8 mouse cellular contexts compared by ENCODE assay signal in genomic region chr9:22155614-22156013, GRCm38 (mm10). TPM values are rescaled to one million over a fixed set of nuclear protein-coding genes. Genes with fewer than 3 reads are reported as not detected.
DNase-seq lines count a peak whose midpoint lies in the region; ATAC-seq and TF ChIP-seq lines count a peak whose summit lies in the region.

No protein-coding gene starts in this region.

- ATAC-seq in granulocyte monocyte progenitor cell, adult 5-6 weeks (replicated peaks; ENCODE audit: poor library complexity, severe bottlenecking), result peak; percentile 53
- ATAC-seq in intestine, postnatal 0 days, result peak; percentile 26; the same call in 1 of the 2 replicates
- ATAC-seq in limb, embryonic 12.5 days (ENCODE audit: insufficient number of reproducible peaks, insufficient read depth, low FRiP score, low TSS enrichment, low read depth), result peak; percentile 54; the same call in 1 of the 2 replicates
- no peak for ATAC-seq in midbrain, embryonic 14.5 days (ENCODE audit: low FRiP score, low TSS enrichment)

- peak; percentile 87 for TF ChIP-seq CTCF in intestine, postnatal 0 days (IDR thresholded peaks at IDR 0.05; ENCODE audit: low read depth)

- no peak overlapping the region for H3K4me3 ChIP-seq in intestine, postnatal 0 days (ENCODE audit: low read depth, low read length)
- 0 out of 2 replicates have a peak overlapping the region, but pooled peaks have one; percentile 13 for H3K4me3 ChIP-seq in limb, embryonic 12.5 days (replicated peaks)
- H3K4me3 ChIP-seq in midbrain, embryonic 14.5 days (replicated peaks; ENCODE audit: low read depth, low read length), result no peak overlapping the region

- H3K9me3 ChIP-seq in intestine, postnatal 0 days (ENCODE audit: control insufficient read depth), result no peaks in the 10 kb centered on the region
- H3K9me3 ChIP-seq in limb, embryonic 12.5 days, result no peaks in the 10 kb centered on the region
- no peaks in the 10 kb centered on the region for H3K9me3 ChIP-seq in midbrain, embryonic 14.5 days (ENCODE audit: control insufficient read depth, low read length)

- DNase-seq in heart, adult 11 months, result peak; percentile 91
- no peak for DNase-seq in heart, postnatal 25 days (ENCODE audit: low spot score)
- peak; percentile 70 to 83 for DNase-seq in cerebellum, postnatal 25 days
- DNase-seq in midbrain, embryonic 14.5 days, result peak; percentile 86
- DNase-seq in spleen, postnatal 10 days (ENCODE audit: low spot score in 2 of 2), result peak; percentile 71 to 88

- intact Hi-C loops in heart, postnatal 25 days (cut with DNase I), result loop anchor here (5.0 kb wide), 2 partner anchors 72 to 257 kb away; partner anchors contain the start of genes 9530077C05Rik and Zfp809

- H3K36me3 ChIP-seq in intestine, postnatal 0 days (ENCODE audit: control insufficient read depth, insufficient read depth), result peaks cover 8% of the 10 kb centered on the region; the same call in 1 of the 2 replicates
- peaks cover 11% of the 10 kb centered on the region; the same call in 1 of the 2 replicates for H3K36me3 ChIP-seq in limb, embryonic 12.5 days
- no peaks in the 10 kb centered on the region for H3K36me3 ChIP-seq in midbrain, embryonic 14.5 days (ENCODE audit: control insufficient read depth, insufficient read depth, low read length)

- H3K27me3 ChIP-seq in intestine, postnatal 0 days (replicated peaks; ENCODE audit: control insufficient read depth, insufficient read depth, low read length), result no peaks in the 10 kb centered on the region
- H3K27me3 ChIP-seq in limb, embryonic 12.5 days, result peaks cover 7% of the 10 kb centered on the region
- H3K27me3 ChIP-seq in midbrain, embryonic 14.5 days (ENCODE audit: control insufficient read depth, insufficient read depth, low read length), result no peaks in the 10 kb centered on the region

- no peak overlapping the region for H3K27ac ChIP-seq in intestine, postnatal 0 days (ENCODE audit: low read depth, low read length)
- H3K27ac ChIP-seq in limb, embryonic 12.5 days, result no peak overlapping the region
- no peak overlapping the region for H3K27ac ChIP-seq in midbrain, embryonic 14.5 days (replicated peaks; ENCODE audit: low read depth, low read length)

- no peaks in the 10 kb centered on the region; the same call in 1 of the 2 replicates for H3K4me1 ChIP-seq in intestine, postnatal 0 days (replicated peaks; ENCODE audit: control insufficient read depth, insufficient read depth, low read length)
- peaks cover 13% of the 10 kb centered on the region for H3K4me1 ChIP-seq in limb, embryonic 12.5 days (replicated peaks)
- H3K4me1 ChIP-seq in midbrain, embryonic 14.5 days (ENCODE audit: control insufficient read depth, insufficient read depth, low read length), result peaks cover 8% of the 10 kb centered on the region

- WGBS in intestine, postnatal 0 days, result 21% methylated on average over 10 of the region's 10 CpGs
- 24% methylated on average over 10 of the region's 10 CpGs for WGBS in limb, embryonic 12.5 days
- 25% methylated on average over 10 of the region's 10 CpGs for WGBS in midbrain, embryonic 14.5 days

- peak overlapping the region; percentile 47 for H3K4me2 ChIP-seq in intestine, postnatal 0 days (replicated peaks; ENCODE audit: low read depth)
- peak overlapping the region; percentile 72 for H3K4me2 ChIP-seq in limb, embryonic 12.5 days
- no peak overlapping the region for H3K4me2 ChIP-seq in midbrain, embryonic 14.5 days (ENCODE audit: low read length)

- no peak overlapping the region for H3K9ac ChIP-seq in intestine, postnatal 0 days (ENCODE audit: low read depth, low read length)
- no peak overlapping the region for H3K9ac ChIP-seq in limb, embryonic 12.5 days (replicated peaks)
- no peak overlapping the region for H3K9ac ChIP-seq in midbrain, embryonic 14.5 days (replicated peaks; ENCODE audit: low read length)

RNA-seq across cellular contexts. Expression of gene Pigyl, which starts 1.0 kb away (rescaled TPM):
- 10 to 100 TPM; 50.3 to 52.6 TPM for total RNA-seq in heart, postnatal 25 days (2021)
- 17.3 and 28.7 TPM in 2 replicates for total RNA-seq in granulocyte monocyte progenitor cell, adult 5-6 weeks (2014; fragmentation: Nextera tagmentation)
- 26.6 and 29.3 TPM in 2 replicates for total RNA-seq in granulocyte monocyte progenitor cell, adult 5-6 weeks (2017)
- polyA plus RNA-seq in intestine, postnatal 0 days (2015; fragmentation: Nextera tagmentation; extraction: Ambion mirVana), result 121 and 123 TPM in 2 replicates
- polyA plus RNA-seq in limb, embryonic 12.5 days (2016; fragmentation: Nextera tagmentation; extraction: Ambion mirVana), result 64.7 and 66.7 TPM in 2 replicates
- polyA plus RNA-seq in midbrain, embryonic 14.5 days (2014; fragmentation: Nextera tagmentation; extraction: Ambion mirVana), result 94.1 and 96.4 TPM in 2 replicates

RNA-seq across cellular contexts. Expression of gene Acp5, which starts 20.1 kb away (rescaled TPM):
- 1 to 10 TPM; 1.6 to 3.5 TPM for total RNA-seq in heart, postnatal 25 days (2021)
- total RNA-seq in granulocyte monocyte progenitor cell, adult 5-6 weeks (2014; fragmentation: Nextera tagmentation), result 3.9 and 4.7 TPM in 2 replicates
- 1.6 and 4.6 TPM in 2 replicates for total RNA-seq in granulocyte monocyte progenitor cell, adult 5-6 weeks (2017)
- polyA plus RNA-seq in intestine, postnatal 0 days (2015; fragmentation: Nextera tagmentation; extraction: Ambion mirVana), result 175 and 178 TPM in 2 replicates
- polyA plus RNA-seq in limb, embryonic 12.5 days (2016; fragmentation: Nextera tagmentation; extraction: Ambion mirVana), result 7.7 and 9.9 TPM in 2 replicates
- polyA plus RNA-seq in midbrain, embryonic 14.5 days (2014; fragmentation: Nextera tagmentation; extraction: Ambion mirVana), result 0.79 TPM in 1 of 2 replicates, not detected in the other

RNA-seq across cellular contexts. Expression of gene Zfp872, which starts 32.3 kb away (rescaled TPM):
- under 1 TPM; 0.16 to 0.31 TPM for total RNA-seq in heart, postnatal 25 days (2021)
- not detected in 2 replicates for total RNA-seq in granulocyte monocyte progenitor cell, adult 5-6 weeks (2014; fragmentation: Nextera tagmentation)
- not detected in 2 replicates for total RNA-seq in granulocyte monocyte progenitor cell, adult 5-6 weeks (2017)
- polyA plus RNA-seq in intestine, postnatal 0 days (2015; fragmentation: Nextera tagmentation; extraction: Ambion mirVana), result 0.27 and 0.38 TPM in 2 replicates
- 0.09 and 0.16 TPM in 2 replicates for polyA plus RNA-seq in limb, embryonic 12.5 days (2016; fragmentation: Nextera tagmentation; extraction: Ambion mirVana)
- 0.07 and 0.55 TPM in 2 replicates for polyA plus RNA-seq in midbrain, embryonic 14.5 days (2014; fragmentation: Nextera tagmentation; extraction: Ambion mirVana)

RNA-seq across cellular contexts. Expression of gene Elof1, which starts 38.6 kb away (rescaled TPM):
- total RNA-seq in heart, postnatal 25 days (2021), result 10 to 100 TPM; 36.8 to 39.8 TPM
- 93.9 and 132 TPM in 2 replicates for total RNA-seq in granulocyte monocyte progenitor cell, adult 5-6 weeks (2014; fragmentation: Nextera tagmentation)
- total RNA-seq in granulocyte monocyte progenitor cell, adult 5-6 weeks (2017), result 47.3 and 56.3 TPM in 2 replicates
- polyA plus RNA-seq in intestine, postnatal 0 days (2015; fragmentation: Nextera tagmentation; extraction: Ambion mirVana), result 93.7 and 99.4 TPM in 2 replicates
- 192 and 199 TPM in 2 replicates for polyA plus RNA-seq in limb, embryonic 12.5 days (2016; fragmentation: Nextera tagmentation; extraction: Ambion mirVana)
- 182 and 196 TPM in 2 replicates for polyA plus RNA-seq in midbrain, embryonic 14.5 days (2014; fragmentation: Nextera tagmentation; extraction: Ambion mirVana)

RNA-seq across cellular contexts. Expression of gene Cnn1, which starts 56.6 kb away (rescaled TPM):
- total RNA-seq in heart, postnatal 25 days (2021), result 10 to 100 TPM in 1 of 2 experiments, 1 to 10 TPM in 1; 7.6 to 10.4 TPM
- not detected in 2 replicates for total RNA-seq in granulocyte monocyte progenitor cell, adult 5-6 weeks (2014; fragmentation: Nextera tagmentation)
- not detected in 2 replicates for total RNA-seq in granulocyte monocyte progenitor cell, adult 5-6 weeks (2017)
- 419 and 432 TPM in 2 replicates for polyA plus RNA-seq in intestine, postnatal 0 days (2015; fragmentation: Nextera tagmentation; extraction: Ambion mirVana)
- polyA plus RNA-seq in limb, embryonic 12.5 days (2016; fragmentation: Nextera tagmentation; extraction: Ambion mirVana), result 1.4 and 1.5 TPM in 2 replicates
- polyA plus RNA-seq in midbrain, embryonic 14.5 days (2014; fragmentation: Nextera tagmentation; extraction: Ambion mirVana), result 0.58 and 0.61 TPM in 2 replicates

Comparison
In these comparisons a context has a peak if more than half of its experiments do, and no peak if none do; other contexts are left out.
1. RNA of gene Acp5, which starts 20.1 kb away (polyA plus RNA-seq): 175 to 178 TPM in intestine, postnatal 0 days; 7.7 to 9.9 TPM in limb, embryonic 12.5 days and 0.79 TPM in midbrain, embryonic 14.5 days; every median in the first group is over 10 times any median in the second.